Mouse (Mus musculus) olfactory bulb, adult 2 months (tissue): ENCODE results near the gene Ntm.

Source experiments
- CTCF ChIP-seq: fragments of 200-500 bp; IDR thresholded peaks from 2 replicates; pipeline ENCODE4 v1.5.1; 2012; ENCODE audit warnings: low read depth, mild to moderate bottlenecking, low read length, moderate library complexity; ENCODE audit not compliant: insufficient read depth
- POLR2A ChIP-seq: fragments of 200-500 bp; IDR thresholded peaks from 2 replicates; pipeline ENCODE4 v1.6.1; 2012; ENCODE audit warnings: mild to moderate bottlenecking, low read depth, low read length, moderate library complexity; ENCODE audit not compliant: insufficient read depth

GRCm38 (mm10) chr9:29691186-29691855, 271.6 kb downstream of the Ntm start:
- TF ChIP-seq CTCF (no peak), POLR2A (no peak)
